Mouse (Mus musculus): Measurements from ENCODE around the gene Nxph4.
A peak's percentile ranks its signal among the peaks of the same experiment; 100 is the strongest.

The Nxph4 gene

GRCm38 (mm10) chr10:127490160-127491127 lies 43.9 kb downstream of the Nxph4 start:
- DNase-seq (ENCODE audit: low spot score in 2 of 2) = no peak

GRCm38 (mm10) chr10:127488856-127489255 lies 45.5 kb downstream of the Nxph4 start:
- no peak for DNase-seq (ENCODE audit: low spot score in 2 of 2)

- no peak for DNase-seq (ENCODE audit: low spot score in 2 of 2)
Observed at GRCm38 (mm10) chr10:127485235-127485634, 49.1 kb downstream of the Nxph4 start.

GRCm38 (mm10) chr10:127480833-127481813 lies 53.2 kb downstream of the Nxph4 start:
- DNase-seq (ENCODE audit: low spot score in 2 of 2) = peak in 1 of 2 experiments; percentile 74

GRCm38 (mm10) chr10:127479131-127479530 lies 55.2 kb downstream of the Nxph4 start:
- DNase-seq (ENCODE audit: low spot score in 2 of 2) = peak in 1 of 2 experiments; percentile 53

- DNase-seq (ENCODE audit: low spot score in 2 of 2) = no peak
Observed at GRCm38 (mm10) chr10:127477301-127477700, 57.1 kb downstream of the Nxph4 start.

- DNase-seq (ENCODE audit: low spot score in 2 of 2) = no peak
Observed at GRCm38 (mm10) chr10:127476541-127476940, 57.8 kb downstream of the Nxph4 start.

Data from left cerebral cortex, adult 9 months (tissue).